Mouse (Mus musculus) lung, adult 2 months (tissue): ENCODE data around the gene Dexi. TPM values are rescaled to one million over a fixed set of nuclear protein-coding genes. Genes with fewer than 3 reads are reported as not detected.
A peak's percentile ranks its signal among the peaks of the same experiment; 100 is the strongest.

Experiments used
- DNase-seq: peaks from one replicate; pipeline ENCODE4 v3.0.0; 2022
- H3K4me1 ChIP-seq: fragments of 200-500 bp; 2 replicates; pipeline ENCODE4 v1.6.1; 2011; ENCODE audit warnings: low read length; ENCODE audit not compliant: control insufficient read depth, insufficient read depth
- H3K4me3 ChIP-seq: fragments of 200-500 bp; replicated peaks from 2 replicates; pipeline ENCODE3; 2011; ENCODE audit warnings: low read depth, mild to moderate bottlenecking, control low read depth, low read length; ENCODE audit errors: extremely low read depth
- CTCF ChIP-seq: fragments of 200-500 bp; IDR thresholded peaks from 2 replicates; pipeline ENCODE4 v1.5.1; 2011; ENCODE audit warnings: mild to moderate bottlenecking, low read length, control low read depth; ENCODE audit not compliant: insufficient read depth
- POLR2A ChIP-seq: fragments of 200-500 bp; IDR thresholded peaks from 2 replicates; pipeline ENCODE4 v1.6.1; 2011; ENCODE audit warnings: low read depth, mild to moderate bottlenecking, control low read depth, low read length, borderline replicate concordance; ENCODE audit errors: extremely low read depth
- WGBS: fragments of 180-500 bp; shearing (Covaris S2); methylation state at CpG from one replicate; pipeline ENCODE4 v1.1.7; 2018; 5-methylcytosine and 5-hydroxymethylcytosine counted together
- polyA plus RNA-seq: library from polyadenylated mRNA; depleted of rRNA; stranded (reverse); fragments of >200 nt; gene quantifications from 2 replicates; pipeline ENCODE4 v1.2.3, GENCODE M21; 2012

The Dexi gene
- polyA plus RNA-seq, 1 experiment: 56.1 TPM

- Histone ChIP-seq H3K4me1 (no peaks in the 10 kb centered on the region), H3K4me3 (no peak overlapping the region)
- TF ChIP-seq CTCF: no peak
- TF ChIP-seq POLR2A: no peak
- 79% methylated on average over 5 of the region's 5 CpGs for WGBS
- no peak for DNase-seq
These were observed 27.0 kb upstream of the Dexi start for GRCm38 (mm10) chr16:10569809-10570395.

GRCm38 (mm10) chr16:10567153-10567552 is 24.3 kb upstream of the Dexi start:
- WGBS: 87% methylated on average over 4 of the region's 4 CpGs
- DNase-seq: no peak
- no peak overlapping the region for H3K4me3 ChIP-seq
- H3K4me1 ChIP-seq: no peaks in the 10 kb centered on the region
- TF ChIP-seq CTCF (no peak), POLR2A (no peak)

GRCm38 (mm10) chr16:10565278-10565885 is 22.5 kb upstream of the Dexi start:
- 40% methylated on average over 4 of the region's 4 CpGs for WGBS

GRCm38 (mm10) chr16:10559991-10560390 is 17.1 kb upstream of the Dexi start:
- 57% methylated on average over 8 of the region's 8 CpGs for WGBS
- no peak for DNase-seq
- no peak for TF ChIP-seq POLR2A
- TF ChIP-seq CTCF: no peak
- Histone ChIP-seq H3K4me1 (peaks cover 2% of the 10 kb centered on the region), H3K4me3 (no peak overlapping the region)

More at GRCm38 (mm10) chr16:10565278-10565885, 22.5 kb upstream of the Dexi start:
- peak; percentile 60 for DNase-seq
- Histone ChIP-seq H3K4me1 (no peaks in the 10 kb centered on the region), H3K4me3 (no peak overlapping the region)
- TF ChIP-seq POLR2A: no peak
- peak; percentile 98 for TF ChIP-seq CTCF

- 69% methylated on average over 2 of the region's 2 CpGs for WGBS
- no peak for DNase-seq
- TF ChIP-seq POLR2A (no peak), CTCF (no peak)
- Histone ChIP-seq H3K4me1 (no peaks in the 10 kb centered on the region; the same call in 1 of the 2 replicates), H3K4me3 (no peak overlapping the region)
These were observed 11.0 kb upstream of the Dexi start for GRCm38 (mm10) chr16:10553858-10554257.

GRCm38 (mm10) chr16:10551592-10551991 is 8.7 kb upstream of the Dexi start:
- no peaks in the 10 kb centered on the region; the same call in none of the 2 replicates for H3K4me1 ChIP-seq
- DNase-seq: no peak
- WGBS: 68% methylated on average over 4 of the region's 4 CpGs
- no peak overlapping the region for H3K4me3 ChIP-seq
- no peak for TF ChIP-seq POLR2A
- TF ChIP-seq CTCF: no peak

GRCm38 (mm10) chr16:10549600-10549999 is 6.7 kb upstream of the Dexi start:
- H3K4me3 ChIP-seq: no peak overlapping the region
- peaks cover 8% of the 10 kb centered on the region for H3K4me1 ChIP-seq
- no peak for TF ChIP-seq POLR2A
- 81% methylated on average over 2 of the region's 2 CpGs for WGBS
- no peak for DNase-seq

GRCm38 (mm10) chr16:10548938-10549337 is 6.1 kb upstream of the Dexi start:
- no peak for TF ChIP-seq CTCF
- no peak for TF ChIP-seq POLR2A
- no peak overlapping the region for H3K4me3 ChIP-seq
- H3K4me1 ChIP-seq: peaks cover 8% of the 10 kb centered on the region
- DNase-seq: no peak
- 63% methylated on average over 3 of the region's 3 CpGs for WGBS

GRCm38 (mm10) chr16:10546865-10547264 is 4.0 kb upstream of the Dexi start:
- Histone ChIP-seq H3K4me3 (no peak overlapping the region), H3K4me1 (peaks cover 8% of the 10 kb centered on the region)
- no peak for TF ChIP-seq POLR2A
- 36% methylated on average over 3 of the region's 3 CpGs for WGBS
- no peak for DNase-seq

- WGBS: under 1% methylated on average over 58 of the region's 58 CpGs
- Histone ChIP-seq H3K4me1 (peaks cover 10% of the 10 kb centered on the region), H3K4me3 (peak within 1 kb of the TSS; percentile 91)
- DNase-seq: peak; percentile 96
- TF ChIP-seq POLR2A: peak; percentile 41; the same call in 1 of the 2 replicates
- no peak for TF ChIP-seq CTCF
These were observed 2.3 kb upstream of the Dexi start, which contains the start of gene Clec16a for GRCm38 (mm10) chr16:10544995-10545622. Gene Clec16a (plus strand): TSS chr16:10545339.
